Mouse (Mus musculus) gastrocnemius, postnatal 14 days (tissue): Measurements from ENCODE around the gene Fcgbp. TPM values are rescaled to one million over a fixed set of nuclear protein-coding genes. Genes with fewer than 3 reads are reported as not detected.
"Not testable (repeated sequence)": the region's sequence is repeated elsewhere in the genome, so short reads cannot be mapped to it uniquely, and the experiment has no call there.

Experiments used
- DNase-seq: peaks from one replicate; pipeline ENCODE4 v3.0.0; 2021; ENCODE audit warnings: mixed read lengths
- intact Hi-C: fragments of 180-260 bp; cut with DNase I; formaldehyde crosslinking; loops from one replicate; pipeline ENCODE4 v1.15.1; 2025; ENCODE audit warnings: low total_unique reads
- total RNA-seq, 2 experiments: library from RNA; stranded (reverse); gene quantifications; 2 replicates each; pipeline ENCODE4 v1.2.3; 2021

Gene Fcgbp
- total RNA-seq, 2 experiments from 2014 or later: 0.12 TPM; not detected in 1

DNA sequence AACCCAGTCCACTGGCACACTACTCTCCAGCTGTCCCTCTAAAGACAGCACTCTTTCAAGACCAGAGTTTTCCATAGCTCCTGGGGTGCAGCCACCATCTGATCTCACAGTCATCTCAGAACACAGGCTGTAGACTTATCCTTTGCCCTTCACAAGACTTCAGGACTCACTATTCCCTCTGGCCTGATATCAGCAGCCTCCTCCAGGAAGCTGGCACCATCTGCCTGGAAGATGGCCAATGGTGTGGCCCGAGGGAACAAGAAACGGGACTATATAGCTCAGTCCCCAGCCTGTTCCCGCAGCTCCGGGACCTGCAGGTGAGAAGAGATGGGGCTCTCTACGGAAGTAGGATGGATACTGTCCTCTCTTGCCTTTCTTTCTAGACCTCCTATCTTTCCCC, 58.1 kb downstream of the Fcgbp start, which contains the start of gene 9530053A07Rik:
Gene 9530053A07Rik (plus strand): TSS at position 301 of the 400 bp plus-strand sequence.
- intact Hi-C loops: loop anchor here (10.0 kb wide), 1 partner anchor 64 kb away; no protein-coding TSS in a partner anchor
- DNase-seq: no peak

DNA sequence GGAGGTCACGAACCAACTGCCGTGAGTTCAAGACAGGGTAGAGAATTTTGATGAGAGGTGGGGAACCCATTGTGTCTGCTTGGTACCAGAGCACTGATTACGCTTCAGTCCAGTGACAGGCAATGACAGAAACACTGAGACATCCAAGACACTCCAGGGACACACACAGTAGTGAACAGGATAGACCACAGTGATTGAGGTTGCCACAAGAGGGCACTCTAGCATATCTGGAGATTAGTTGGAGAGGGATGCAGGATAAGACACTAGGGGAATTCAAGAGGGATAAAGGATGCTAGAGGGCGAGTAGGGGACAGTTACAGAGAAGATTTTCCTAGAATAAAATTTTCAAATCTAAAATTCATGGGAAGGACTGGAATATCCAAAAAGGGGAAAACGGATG, 66.6 kb downstream of the Fcgbp start:
- intact Hi-C loops: no loop called here
- peak; percentile 24 for DNase-seq

DNA sequence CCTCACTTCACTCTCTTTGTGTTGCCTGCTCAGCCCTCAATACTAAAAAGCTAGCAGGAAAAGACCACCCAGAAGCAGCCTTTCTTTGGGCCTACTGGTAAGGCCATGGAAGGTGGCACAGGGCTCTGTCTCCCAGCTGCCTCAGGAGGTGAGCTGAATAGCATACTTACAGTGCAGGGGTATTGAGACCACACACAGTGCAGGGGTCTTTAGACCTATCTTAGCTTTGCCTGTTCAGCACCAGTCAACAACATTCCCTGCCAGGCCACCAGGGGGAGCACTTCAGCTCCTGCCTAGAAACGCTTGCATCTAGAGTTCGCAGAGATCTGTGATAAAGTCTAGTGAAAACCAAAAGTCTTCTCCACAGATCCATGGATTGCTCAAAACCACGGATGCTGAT, 77.2 kb downstream of the Fcgbp start:
- intact Hi-C loops: loop anchor here (2.0 to 10.0 kb wide), 3 partner anchors 65 to 154 kb away; partner anchors contain the start of genes Dll3 and Psmc4
- DNase-seq: peak; percentile 68

DNA sequence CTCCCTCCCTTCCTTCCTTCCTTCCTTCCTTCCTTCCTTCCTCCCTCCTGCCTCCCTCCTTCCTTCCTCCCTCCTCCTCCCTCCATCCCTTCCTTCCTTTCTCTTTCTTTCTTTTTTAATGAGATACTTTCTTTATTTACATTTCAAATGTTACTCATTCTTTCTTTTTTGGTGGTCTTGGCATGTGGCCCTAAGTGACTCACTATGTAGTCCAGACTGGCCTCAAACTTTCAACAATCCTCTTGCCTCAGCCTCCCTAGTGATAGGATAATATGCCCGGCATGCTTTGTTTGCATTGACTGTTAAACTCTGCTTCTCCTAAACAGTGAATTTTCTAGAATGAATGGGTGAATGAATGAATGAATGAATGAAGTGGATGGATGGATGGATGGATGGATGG, 78.8 kb downstream of the Fcgbp start:
- intact Hi-C loops: loop anchor here (2.0 to 10.0 kb wide), 3 partner anchors 63 to 152 kb away; partner anchors contain the start of genes Dll3 and Psmc4
- no peak for DNase-seq

DNA sequence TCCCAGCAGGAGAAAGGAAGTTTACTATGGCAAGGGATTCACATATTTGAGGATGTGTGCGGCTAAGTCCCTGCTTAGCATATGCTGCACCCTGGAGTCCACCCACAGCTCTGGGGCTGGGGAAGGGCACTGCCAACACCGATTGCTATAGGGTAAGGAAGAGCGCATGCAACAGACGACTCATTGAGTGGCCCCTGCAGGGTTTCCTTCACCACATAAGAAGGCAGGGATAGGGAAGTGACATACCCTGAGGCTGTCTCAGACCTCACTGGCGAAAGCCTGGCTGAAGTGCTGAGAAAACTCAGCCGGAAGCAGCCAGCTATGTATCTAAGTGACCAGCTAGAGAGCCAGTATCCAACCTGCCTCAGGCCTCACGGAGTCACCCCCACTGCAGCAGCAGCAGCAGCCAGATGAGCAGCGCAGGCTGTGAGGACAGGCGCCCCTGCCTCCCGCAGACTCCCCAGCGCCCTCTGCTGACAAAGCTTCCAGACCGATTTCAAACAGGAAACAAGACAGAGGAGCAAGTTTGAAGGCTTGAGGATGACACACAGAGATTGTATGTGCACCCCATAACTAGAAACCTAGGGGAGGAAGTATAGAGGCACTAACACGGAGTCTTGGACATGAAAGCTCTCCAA, 80.7 kb downstream of the Fcgbp start:
- DNase-seq: peak; percentile 44
- intact Hi-C loops: no loop called here

DNA sequence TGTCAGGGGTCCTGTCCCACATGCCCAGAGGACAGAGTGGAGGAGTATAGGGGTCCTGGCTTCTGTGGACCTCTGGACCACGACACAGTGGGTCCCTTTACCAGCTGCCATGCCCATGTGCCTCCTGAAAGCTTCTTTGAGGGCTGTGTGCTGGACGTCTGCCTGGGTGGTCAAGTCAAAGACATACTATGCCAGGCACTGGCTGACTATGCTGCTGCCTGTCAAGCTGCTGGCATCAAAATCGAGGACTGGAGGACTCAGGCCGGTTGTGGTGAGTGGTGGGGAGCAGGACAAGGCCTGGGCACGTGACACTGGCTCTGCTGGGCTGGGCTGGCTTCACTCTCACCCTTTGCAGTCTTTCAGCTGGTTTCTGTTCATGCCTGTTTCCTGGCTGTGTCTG, 82.6 kb downstream of the Fcgbp start:
- DNase-seq, intact Hi-C loops: not testable (repeated sequence)

DNA sequence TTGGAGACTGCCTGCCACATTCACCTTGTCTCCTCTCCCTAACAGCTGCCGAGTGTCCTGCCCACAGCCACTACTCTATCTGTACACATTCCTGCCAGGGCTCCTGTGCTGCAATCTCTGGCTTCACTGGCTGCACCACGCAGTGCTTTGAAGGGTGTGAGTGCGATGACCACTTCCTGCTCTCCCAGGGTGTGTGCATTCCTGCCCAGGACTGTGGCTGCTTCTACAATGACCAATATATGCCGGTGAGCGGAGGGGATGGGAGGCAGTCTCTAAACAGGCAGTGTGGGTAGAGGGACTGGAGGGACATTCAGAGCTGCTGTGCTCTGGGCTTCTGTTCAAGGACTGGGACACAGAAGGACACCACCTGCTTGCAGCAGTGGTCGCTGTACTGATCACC, 88.3 kb downstream of the Fcgbp start:
- DNase-seq: no peak
- intact Hi-C loops: no loop called here

DNA sequence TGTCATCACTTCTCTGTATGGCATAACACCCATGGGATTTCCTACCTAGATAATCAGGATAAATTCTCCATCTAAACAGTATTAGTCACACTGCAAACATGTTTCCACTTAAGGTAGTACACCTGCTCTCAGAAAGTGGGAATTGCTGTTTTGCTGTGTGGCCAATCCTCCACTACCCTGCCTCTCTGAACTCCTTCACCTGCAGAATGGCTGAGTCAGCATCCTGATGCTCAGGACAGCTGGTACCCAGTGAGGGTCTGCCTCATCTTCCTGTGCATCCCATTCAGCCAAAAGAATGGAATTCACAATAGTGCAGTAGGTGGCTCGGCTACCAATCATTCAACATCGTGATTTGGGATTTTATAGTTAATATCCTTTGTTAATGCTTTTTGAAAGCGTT, 88.9 kb downstream of the Fcgbp start:
- intact Hi-C loops: no loop called here
- no peak for DNase-seq

DNA sequence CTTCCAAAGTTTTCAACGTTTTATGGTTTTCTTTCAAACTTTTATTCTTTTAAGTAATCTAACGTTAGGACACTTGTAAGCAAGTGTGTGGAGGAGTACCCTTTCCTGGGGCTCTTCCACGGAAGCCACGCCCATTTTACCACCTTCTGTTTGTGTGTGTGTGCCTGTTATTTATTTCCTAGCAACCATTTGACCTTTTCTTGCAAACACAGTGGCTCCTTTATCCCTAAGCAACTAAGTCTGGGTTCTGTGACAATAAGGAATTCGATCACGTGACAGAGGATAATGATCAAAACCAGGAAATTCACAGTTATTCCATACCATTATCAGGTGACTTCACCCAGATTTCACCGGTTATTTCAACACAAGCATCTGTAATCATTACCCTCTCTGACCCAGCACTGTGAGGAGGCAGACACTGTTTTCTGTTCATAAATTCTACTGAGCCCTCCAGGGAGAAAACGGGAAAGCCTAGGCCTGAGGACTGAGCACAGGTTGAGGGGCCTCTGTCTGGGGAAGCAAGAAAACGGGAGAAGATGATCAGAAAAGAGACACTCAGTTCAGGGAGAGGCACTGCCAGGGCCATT, 90.2 kb downstream of the Fcgbp start:
- no peak for DNase-seq
- intact Hi-C loops: no loop called here

DNA sequence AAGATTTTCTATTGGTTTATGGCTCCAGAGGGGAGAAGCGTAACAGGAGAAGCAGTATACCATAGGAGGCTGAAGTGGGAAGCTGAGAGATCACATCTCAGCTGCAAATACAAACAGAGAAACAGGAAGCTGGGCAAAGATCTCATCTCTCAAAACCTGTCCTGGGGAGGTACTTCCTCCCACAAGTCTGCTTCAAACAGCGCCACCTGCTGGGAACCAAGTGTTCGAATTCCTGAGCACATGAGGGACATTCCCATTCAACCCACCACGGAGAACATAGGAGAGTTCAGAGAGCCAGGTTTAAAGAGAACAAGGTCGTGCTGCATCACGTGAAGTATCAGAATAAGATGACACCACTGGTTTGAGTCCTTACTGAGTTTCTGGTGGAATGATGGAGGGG, 94.4 kb downstream of the Fcgbp start:
- intact Hi-C loops: no loop called here
- DNase-seq: no peak

DNA sequence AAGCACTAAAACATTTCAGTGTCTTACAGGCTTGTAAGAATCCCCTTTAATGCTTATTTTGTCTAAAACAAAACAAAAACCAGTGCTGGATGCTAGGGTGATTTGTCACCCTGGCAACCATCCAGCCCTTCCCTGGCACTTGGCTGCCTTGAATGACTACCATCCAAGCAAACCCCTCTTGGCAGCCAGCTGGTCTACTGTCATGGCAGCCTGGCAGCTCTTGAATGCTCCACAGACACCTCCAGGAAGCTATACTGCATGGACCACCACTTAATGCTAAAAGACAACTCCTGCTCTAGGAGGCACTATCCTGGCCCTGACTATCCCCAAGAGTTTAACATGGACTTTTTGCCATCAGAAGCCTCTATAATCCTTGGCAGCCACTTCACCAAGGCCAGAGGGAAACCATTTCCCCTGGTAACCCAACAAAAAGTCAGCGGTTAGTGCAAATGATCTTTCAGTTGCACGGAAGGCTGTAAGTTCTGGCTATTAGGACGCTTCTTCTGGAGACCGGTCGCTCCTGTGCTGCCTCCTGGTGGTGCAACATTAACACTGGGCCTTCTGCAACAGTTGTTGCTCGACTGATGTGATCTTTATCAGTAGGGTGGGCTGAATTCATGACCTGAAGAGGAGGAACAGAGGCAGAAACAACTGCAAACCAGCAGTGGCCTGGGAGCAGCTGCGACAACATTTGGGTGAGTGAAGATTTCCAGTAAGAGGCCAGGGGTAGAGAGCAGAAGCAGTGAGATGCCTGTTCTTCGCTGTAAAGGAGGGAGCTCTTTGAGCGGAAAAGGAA, 97.5 kb downstream of the Fcgbp start:
- DNase-seq: peak; percentile 80
- intact Hi-C loops: no loop called here

DNA sequence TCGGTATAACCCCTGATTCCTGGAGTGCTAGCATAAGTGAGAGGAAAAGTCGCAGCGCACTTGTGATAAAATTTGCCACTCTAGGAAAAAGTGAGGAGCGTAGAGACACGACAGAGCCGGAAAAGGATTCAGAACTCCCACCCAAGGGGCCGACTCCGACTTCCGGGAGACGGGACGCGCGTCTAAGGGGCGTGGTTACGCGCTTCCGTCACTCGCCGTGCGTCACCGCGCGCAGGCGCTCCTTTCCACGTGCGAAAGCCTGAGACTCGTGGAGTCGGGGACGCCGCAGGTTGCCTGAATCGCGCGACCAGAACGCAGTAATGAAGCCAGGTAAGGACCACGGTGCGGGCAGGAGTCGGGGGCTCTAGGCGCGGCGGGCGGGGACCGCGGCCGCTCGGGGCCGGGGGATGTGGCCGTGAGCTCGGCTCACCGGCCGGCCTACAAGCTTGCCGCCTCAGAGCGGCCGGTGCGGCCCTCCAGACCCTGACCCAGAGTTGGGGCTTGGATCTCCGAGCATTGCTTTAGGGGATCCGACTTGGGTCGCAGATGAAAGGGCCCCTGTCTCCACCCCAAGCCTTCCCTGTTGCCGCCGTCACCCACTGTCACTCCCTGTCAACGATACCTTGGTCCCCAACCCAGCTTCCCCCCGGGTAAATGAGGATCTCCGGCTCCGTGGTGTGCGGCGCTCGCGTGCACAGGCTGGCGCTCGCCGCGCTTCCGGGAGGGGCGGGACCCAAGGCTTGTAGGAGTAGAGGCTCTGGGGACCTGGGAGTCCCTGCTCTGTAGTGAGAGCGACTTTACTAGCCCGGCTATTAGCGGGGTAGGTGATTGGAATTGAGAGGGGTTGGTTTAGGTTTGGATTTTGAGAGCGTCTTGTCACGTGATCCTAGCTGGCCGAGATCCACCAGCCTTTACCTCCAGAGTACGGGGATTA, 98.7 kb downstream of the Fcgbp start, which contains the start of gene Fbl:
Gene Fbl (plus strand): TSS at position 222 of the 934 bp plus-strand sequence.
- intact Hi-C loops: no loop called here
- DNase-seq: peak; percentile 90

Other genes starting within 250 kb of the Fcgbp start
- 1 to 10 TPM; 1.5 to 1.8 TPM for gene Zfp59, start 232.6 kb upstream of the Fcgbp start, total RNA-seq
- gene Zfp607a, start 213.7 kb upstream of the Fcgbp start, total RNA-seq: 1 to 10 TPM; 1.7 to 2.0 TPM
- 1 to 10 TPM; 3.3 to 3.8 TPM for gene Zfp974, start 141.8 kb upstream of the Fcgbp start, total RNA-seq
- 1 to 10 TPM; 5.8 to 6.1 TPM for gene Zfp780b, start 92.1 kb upstream of the Fcgbp start, total RNA-seq
- gene Zfp850, start 57.1 kb upstream of the Fcgbp start, total RNA-seq: under 1 TPM; 0.53 to 0.68 TPM
- 100 to 1,000 TPM; 104 to 107 TPM for gene Psmc4, start 21.1 kb upstream of the Fcgbp start, total RNA-seq
- not detected for gene 9530053A07Rik, start 58.2 kb downstream of the Fcgbp start, total RNA-seq
- 10 to 100 TPM; 23.7 to 31.0 TPM for gene Fbl, start 98.5 kb downstream of the Fcgbp start, total RNA-seq
- 100 to 1,000 TPM; 129 to 156 TPM for gene Dyrk1b, start 108.2 kb downstream of the Fcgbp start, total RNA-seq
- gene Eid2, start 196.6 kb downstream of the Fcgbp start, total RNA-seq: 1 to 10 TPM; 6.9 to 8.9 TPM
- 1 to 10 TPM; 5.6 to 5.9 TPM for gene Eid2b, start 206.5 kb downstream of the Fcgbp start, total RNA-seq
- gene Selenov, start 219.9 kb downstream of the Fcgbp start, total RNA-seq: not detected
- not detected for gene Dll3, start 231.0 kb downstream of the Fcgbp start, total RNA-seq
- 10 to 100 TPM; 38.2 to 39.4 TPM for gene Timm50, start 240.8 kb downstream of the Fcgbp start, total RNA-seq